Mouse (Mus musculus) stomach, adult 2 months (tissue): Measurements from ENCODE around the gene Nsmce4a. TPM values are rescaled to one million over a fixed set of nuclear protein-coding genes. Genes with fewer than 3 reads are reported as not detected.

Experiments
- polyA plus RNA-seq: library from polyadenylated mRNA; depleted of rRNA; stranded (reverse); fragments of >200 nt; gene quantifications from 2 replicates; pipeline ENCODE4 v1.2.3, GENCODE M21; 2012; rRNA removed

The Nsmce4a gene
- 12.2 and 25.7 TPM in 2 replicates for polyA plus RNA-seq

DNA sequence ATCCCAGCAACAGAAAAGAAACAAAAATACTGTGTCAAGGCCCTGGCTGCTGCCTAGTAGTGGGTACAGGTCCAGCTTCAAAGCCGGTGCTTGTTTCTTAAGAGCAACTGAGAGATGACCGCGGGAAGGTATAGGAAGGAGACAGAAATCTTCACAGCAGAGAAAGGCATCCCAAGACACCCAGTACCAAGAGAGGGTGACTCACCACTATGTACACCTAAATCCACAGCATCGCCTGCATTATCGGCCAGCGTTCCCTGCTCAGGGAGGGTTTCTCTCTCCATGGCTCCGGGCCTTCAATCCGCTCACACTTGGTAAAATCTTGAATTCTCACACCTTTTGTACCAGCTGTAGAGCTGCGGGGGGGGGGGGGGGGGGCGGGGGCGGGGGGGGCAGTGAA, at the start of gene Nsmce4a:
Nsmce4a (minus strand) TSS at position 298 of the 400 bp plus-strand sequence.

DNA sequence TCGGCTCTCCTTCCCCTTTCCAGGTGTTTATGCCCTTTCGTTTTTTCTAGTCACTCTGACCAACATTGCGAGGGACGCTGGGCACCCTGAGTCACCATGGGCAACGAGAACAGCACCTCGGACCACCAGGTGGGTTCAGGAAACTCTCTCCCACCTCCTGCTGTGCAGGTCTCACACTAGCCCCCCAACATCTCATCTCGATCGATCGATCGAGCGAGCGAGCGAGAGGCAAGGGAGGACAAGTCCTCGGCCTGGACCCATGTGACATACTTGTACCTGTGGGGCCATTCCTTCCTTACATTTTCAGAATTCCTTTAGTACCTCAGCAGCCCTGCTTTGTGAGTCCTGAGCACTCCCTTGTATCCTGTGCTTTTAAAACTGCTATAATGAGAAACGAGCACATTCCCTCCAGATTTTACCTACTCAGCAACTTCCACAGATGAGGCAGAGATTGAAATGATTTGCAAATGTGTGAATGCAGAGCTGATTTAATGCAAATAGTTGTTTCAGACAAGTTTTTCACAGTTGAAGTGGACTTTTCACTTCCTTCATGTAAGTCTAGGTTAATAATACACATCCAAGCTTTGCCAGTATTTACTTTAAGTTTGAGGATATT, 4.6 kb upstream of the Nsmce4a start, which contains the start of gene Tacc2:
Tacc2 (plus strand) TSS at position 51 of the 616 bp plus-strand sequence.

GRCm38 (mm10) chr7:130520049-130520425, 52.9 kb downstream of the Nsmce4a start, which contains the start of gene Ate1:
Gene Ate1 (minus strand): TSS chr7:130520369.

Other genes starting within 250 kb of the Nsmce4a start
- 0.96 and 1.3 TPM in 2 replicates for gene Ate1, start 52.7 kb downstream of the Nsmce4a start, polyA plus RNA-seq
- gene Tacc2, start 4.3 kb upstream of the Nsmce4a start, polyA plus RNA-seq = 13.7 and 28.9 TPM in 2 replicates
- gene Btbd16, start 201.0 kb upstream of the Nsmce4a start, polyA plus RNA-seq = not detected in 2 replicates